Mouse (Mus musculus) fibroblast of lung, adult 2 months (primary cell): ENCODE measurements around the gene Ptprm.
"Not testable (repeated sequence)": the region's sequence is repeated elsewhere in the genome, so short reads cannot be mapped to it uniquely, and the experiment has no call there.

Experiments
- DNase-seq: peaks from one replicate; pipeline ENCODE4 v3.0.0-alpha.2; 2011; ENCODE audit warnings: low read depth

Ptprm gene

GRCm38 (mm10) chr17:66874810-66875209, 479.4 kb downstream of the Ptprm start:
- no peak for DNase-seq

GRCm38 (mm10) chr17:66871396-66871795, 482.9 kb downstream of the Ptprm start:
- no peak for DNase-seq

- no peak for DNase-seq
Measured at GRCm38 (mm10) chr17:66869581-66870002, 484.7 kb downstream of the Ptprm start.

- no peak for DNase-seq
Measured at GRCm38 (mm10) chr17:66864441-66864840, 489.8 kb downstream of the Ptprm start.

- no peak for DNase-seq
Measured at GRCm38 (mm10) chr17:66861557-66861956, 492.7 kb downstream of the Ptprm start.

GRCm38 (mm10) chr17:66858757-66859156, 495.5 kb downstream of the Ptprm start:
- DNase-seq: no peak

GRCm38 (mm10) chr17:66852496-66852895, 501.8 kb downstream of the Ptprm start:
- DNase-seq: no peak

- not testable (repeated sequence) for DNase-seq
Measured at GRCm38 (mm10) chr17:66847011-66847410, 507.2 kb downstream of the Ptprm start.

- no peak for DNase-seq
Measured at GRCm38 (mm10) chr17:66822347-66822746, 531.9 kb downstream of the Ptprm start.

- no peak for DNase-seq
Measured at GRCm38 (mm10) chr17:66817380-66817779, 536.9 kb downstream of the Ptprm start.

- no peak for DNase-seq
Measured at GRCm38 (mm10) chr17:66815921-66816320, 538.3 kb downstream of the Ptprm start.

- no peak for DNase-seq
Measured at GRCm38 (mm10) chr17:66813786-66814185, 540.5 kb downstream of the Ptprm start.

- no peak for DNase-seq
Measured at GRCm38 (mm10) chr17:66813346-66813745, 540.9 kb downstream of the Ptprm start.

- peak; percentile 81 for DNase-seq
Measured at GRCm38 (mm10) chr17:66809786-66810185, 544.5 kb downstream of the Ptprm start.

- no peak for DNase-seq
Measured at GRCm38 (mm10) chr17:66808186-66808585, 546.1 kb downstream of the Ptprm start.

GRCm38 (mm10) chr17:66801831-66802687, 552.2 kb downstream of the Ptprm start:
- DNase-seq: no peak

GRCm38 (mm10) chr17:66800231-66800630, 554.0 kb downstream of the Ptprm start:
- no peak for DNase-seq

- DNase-seq: no peak
Measured at GRCm38 (mm10) chr17:66786166-66786565, 568.1 kb downstream of the Ptprm start.

GRCm38 (mm10) chr17:66785586-66785985, 568.7 kb downstream of the Ptprm start:
- DNase-seq: no peak

- no peak for DNase-seq
Measured at GRCm38 (mm10) chr17:66783601-66784000, 570.7 kb downstream of the Ptprm start.

GRCm38 (mm10) chr17:66783075-66783492, 571.2 kb downstream of the Ptprm start:
- no peak for DNase-seq

GRCm38 (mm10) chr17:66781910-66782309, 572.3 kb downstream of the Ptprm start:
- peak; percentile 26 for DNase-seq

GRCm38 (mm10) chr17:66779026-66779425, 575.2 kb downstream of the Ptprm start:
- no peak for DNase-seq
